Comparison of ENCODE assay signal across 8 mouse cellular contexts in the genomic region with DNA sequence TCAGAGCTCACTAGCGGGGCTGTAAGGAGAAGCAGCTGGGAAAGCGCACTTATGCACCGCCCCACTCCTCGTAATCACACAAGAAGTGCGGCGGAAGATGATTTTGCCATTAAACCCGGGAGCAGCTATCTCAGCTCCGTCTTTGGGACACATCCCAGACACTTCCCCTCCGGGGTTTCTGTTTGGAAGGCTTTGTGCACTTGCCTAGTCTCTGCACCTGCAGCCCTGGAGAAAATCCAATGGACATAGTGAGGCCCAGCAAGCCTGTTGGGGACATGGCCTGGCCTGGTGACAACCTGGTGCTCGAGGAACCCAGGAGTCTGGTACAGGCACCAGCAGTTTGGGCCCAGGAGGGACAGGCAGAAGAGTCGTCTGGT. TPM values are rescaled to one million over a fixed set of nuclear protein-coding genes. Genes with fewer than 3 reads are reported as not detected.
DNase-seq lines count a peak whose midpoint lies in the region; ATAC-seq and TF ChIP-seq lines count a peak whose summit lies in the region.

No protein-coding gene starts in this region.

- H3K9me3 ChIP-seq in kidney, postnatal 0 days (replicated peaks; ENCODE audit: low read length), result no peaks in the 10 kb centered on the region
- H3K9me3 ChIP-seq in forebrain, postnatal 0 days (ENCODE audit: low read length), result no peaks in the 10 kb centered on the region
- H3K9me3 ChIP-seq in limb, embryonic 15.5 days, result no peaks in the 10 kb centered on the region
- no peaks in the 10 kb centered on the region for H3K9me3 ChIP-seq in stomach, embryonic 14.5 days (ENCODE audit: control insufficient read depth, low read depth, low read length)

- peak overlapping the region; percentile 87; the same call in 1 of the 2 replicates for H3K27ac ChIP-seq in kidney, postnatal 0 days
- H3K27ac ChIP-seq in forebrain, postnatal 0 days (ENCODE audit: low read depth, low read length), result peak overlapping the region; percentile 89
- H3K27ac ChIP-seq in limb, embryonic 15.5 days, result peak overlapping the region; percentile 54; the same call in 1 of the 2 replicates
- peak overlapping the region; percentile 16; the same call in 1 of the 2 replicates for H3K27ac ChIP-seq in stomach, embryonic 14.5 days (ENCODE audit: low read length)

- no peaks in the 10 kb centered on the region for H3K27me3 ChIP-seq in kidney, postnatal 0 days (ENCODE audit: insufficient read depth, low read length)
- H3K27me3 ChIP-seq in forebrain, postnatal 0 days (ENCODE audit: insufficient read depth, low read length), result no peaks in the 10 kb centered on the region
- H3K27me3 ChIP-seq in limb, embryonic 15.5 days, result peaks cover 5% of the 10 kb centered on the region; the same call in 1 of the 2 replicates
- no peaks in the 10 kb centered on the region for H3K27me3 ChIP-seq in stomach, embryonic 14.5 days (ENCODE audit: control insufficient read depth, insufficient read depth, low read length)

- H3K9ac ChIP-seq in kidney, postnatal 0 days (ENCODE audit: low read depth, low read length), result peak overlapping the region; percentile 86; the same call in 1 of the 2 replicates
- peak overlapping the region; percentile 90 for H3K9ac ChIP-seq in forebrain, postnatal 0 days
- peak overlapping the region; percentile 11; the same call in 1 of the 2 replicates for H3K9ac ChIP-seq in limb, embryonic 15.5 days
- H3K9ac ChIP-seq in stomach, embryonic 14.5 days (replicated peaks; ENCODE audit: low read depth, low read length), result no peak overlapping the region

- WGBS in kidney, postnatal 0 days, result 7% methylated on average over 11 of the region's 11 CpGs
- 6% methylated on average over 11 of the region's 11 CpGs for WGBS in forebrain, postnatal 0 days
- WGBS in limb, embryonic 15.5 days, result 7% methylated on average over 11 of the region's 11 CpGs
- 6% methylated on average over 11 of the region's 11 CpGs for WGBS in stomach, embryonic 14.5 days

- TF ChIP-seq CTCF in kidney, postnatal 0 days (IDR thresholded peaks at IDR 0.05; ENCODE audit: low read depth), result no peak
- TF ChIP-seq CTCF in forebrain, postnatal 0 days (IDR thresholded peaks at IDR 0.05; ENCODE audit: low read depth), result no peak

- H3K4me2 ChIP-seq in kidney, postnatal 0 days (ENCODE audit: low read length), result peak overlapping the region; percentile 71
- H3K4me2 ChIP-seq in forebrain, postnatal 0 days (ENCODE audit: low read depth), result peak overlapping the region; percentile 63
- peak overlapping the region; percentile 79 for H3K4me2 ChIP-seq in limb, embryonic 15.5 days
- peak overlapping the region; percentile 70 for H3K4me2 ChIP-seq in stomach, embryonic 14.5 days (replicated peaks; ENCODE audit: low read depth, low read length)

- peak overlapping the region; percentile 83 for H3K4me3 ChIP-seq in kidney, postnatal 0 days (replicated peaks; ENCODE audit: low read depth, low read length)
- peak overlapping the region; percentile 87 for H3K4me3 ChIP-seq in forebrain, postnatal 0 days (ENCODE audit: low read depth, low read length)
- H3K4me3 ChIP-seq in limb, embryonic 15.5 days, result peak overlapping the region; percentile 79
- H3K4me3 ChIP-seq in stomach, embryonic 14.5 days (ENCODE audit: low read depth, low read length), result peak overlapping the region; percentile 85

- ATAC-seq in kidney, postnatal 0 days (replicated peaks; ENCODE audit: low FRiP score, low read depth), result peak; percentile 17
- ATAC-seq in cerebellum, adult (ENCODE audit: insufficient number of reproducible peaks, low FRiP score, low TSS enrichment), result peak; percentile 29
- no peak; the same call in 1 of the 2 replicates for ATAC-seq in forebrain, postnatal 0 days
- ATAC-seq in limb, embryonic 15.5 days (ENCODE audit: insufficient number of reproducible peaks, low FRiP score, low TSS enrichment, low read depth), result peak; percentile 30; the same call in 1 of the 2 replicates
- ATAC-seq in stomach, embryonic 14.5 days (ENCODE audit: insufficient number of reproducible peaks, insufficient read depth, low FRiP score, low read depth), result no peak; the same call in 1 of the 2 replicates

- H3K4me1 ChIP-seq in kidney, postnatal 0 days (replicated peaks; ENCODE audit: insufficient read depth, low read length), result peaks cover 20% of the 10 kb centered on the region
- peaks cover 13% of the 10 kb centered on the region for H3K4me1 ChIP-seq in forebrain, postnatal 0 days (ENCODE audit: insufficient read depth)
- peaks cover 24% of the 10 kb centered on the region for H3K4me1 ChIP-seq in limb, embryonic 15.5 days
- H3K4me1 ChIP-seq in stomach, embryonic 14.5 days (ENCODE audit: control insufficient read depth, insufficient read depth, low read length), result peaks cover 18% of the 10 kb centered on the region

- H3K36me3 ChIP-seq in kidney, postnatal 0 days (ENCODE audit: insufficient read depth, low read length), result peaks cover 14% of the 10 kb centered on the region; the same call in 1 of the 2 replicates
- H3K36me3 ChIP-seq in forebrain, postnatal 0 days (ENCODE audit: insufficient read depth), result peaks cover 17% of the 10 kb centered on the region
- H3K36me3 ChIP-seq in limb, embryonic 15.5 days, result peaks cover 22% of the 10 kb centered on the region
- H3K36me3 ChIP-seq in stomach, embryonic 14.5 days (ENCODE audit: control insufficient read depth, insufficient read depth, low read length), result peaks cover 11% of the 10 kb centered on the region

- DNase-seq in kidney, postnatal 0 days (ENCODE audit: low spot score), result no peak
- DNase-seq in kidney, postnatal 10 days, result no peak
- DNase-seq in forebrain, postnatal 0 days, result no peak
- DNase-seq in right cerebral cortex, postnatal 10 days (ENCODE audit: low spot score in 2 of 2), result no peak
- DNase-seq in urinary bladder, postnatal 10 days (ENCODE audit: low spot score), result no peak

RNA-seq across cellular contexts. Expression of a gene that starts 0.3 kb away (rescaled TPM):
- polyA plus RNA-seq in kidney, postnatal 0 days (2015; fragmentation: Nextera tagmentation; extraction: Ambion mirVana), result 265 and 288 TPM in 2 replicates
- 96.6 and 99.3 TPM in 2 replicates for total RNA-seq in forebrain, postnatal 0 days (2014; rRNA removed)
- polyA plus RNA-seq in forebrain, postnatal 0 days (2015; fragmentation: Nextera tagmentation; extraction: Ambion mirVana), result 137 and 150 TPM in 2 replicates
- 125 and 141 TPM in 2 replicates for polyA plus RNA-seq in limb, embryonic 15.5 days (2015; fragmentation: Nextera tagmentation; extraction: Ambion mirVana)
- polyA plus RNA-seq in stomach, embryonic 14.5 days (2014; fragmentation: Nextera tagmentation; extraction: Ambion mirVana), result 187 and 192 TPM in 2 replicates

RNA-seq across cellular contexts. Expression of a gene that starts 49.3 kb away (rescaled TPM):
- 0.89 and 1.3 TPM in 2 replicates for polyA plus RNA-seq in kidney, postnatal 0 days (2015; fragmentation: Nextera tagmentation; extraction: Ambion mirVana)
- 15.0 and 16.4 TPM in 2 replicates for total RNA-seq in forebrain, postnatal 0 days (2014; rRNA removed)
- 9.6 and 10.1 TPM in 2 replicates for polyA plus RNA-seq in forebrain, postnatal 0 days (2015; fragmentation: Nextera tagmentation; extraction: Ambion mirVana)
- 5.5 and 9.5 TPM in 2 replicates for polyA plus RNA-seq in limb, embryonic 15.5 days (2015; fragmentation: Nextera tagmentation; extraction: Ambion mirVana)
- polyA plus RNA-seq in stomach, embryonic 14.5 days (2014; fragmentation: Nextera tagmentation; extraction: Ambion mirVana), result 0.71 and 0.73 TPM in 2 replicates

Comparison
In these comparisons a context has a peak if more than half of its experiments do, and no peak if none do; other contexts are left out.
1. ATAC-seq: peak in kidney, postnatal 0 days (single experiment), cerebellum, adult (single experiment) and limb, embryonic 15.5 days (single experiment); none in forebrain, postnatal 0 days (single experiment) and stomach, embryonic 14.5 days (single experiment).
2. H3K27ac ChIP-seq: peak in every context shown above with its lines; median percentile 89 in forebrain, postnatal 0 days; 87 in kidney, postnatal 0 days; 54 in limb, embryonic 15.5 days; 16 in stomach, embryonic 14.5 days.
3. Peak in every context shown above with its lines, with median percentiles within 50 percentile points of each other: H3K4me2 ChIP-seq and H3K4me3 ChIP-seq.